Mouse (Mus musculus) gastrocnemius, adult 2 months (tissue): ENCODE measurements around the gene Tcte2. TPM values are rescaled to one million over a fixed set of nuclear protein-coding genes. Genes with fewer than 3 reads are reported as not detected.

ENCODE experiments used
- DNase-seq: peaks from one replicate; pipeline ENCODE4 v3.0.0; 2022
- H3K27ac ChIP-seq: fragments of 200-600 bp; 2 replicates; pipeline ENCODE4 v1.8.1; 2022; ENCODE audit warnings: mild to moderate bottlenecking
- H3K4me3 ChIP-seq: fragments of 200-600 bp; 2 replicates; pipeline ENCODE4 v1.8.1; 2022; ENCODE audit warnings: mild to moderate bottlenecking, moderate library complexity
- CTCF ChIP-seq: fragments of 200-600 bp; IDR thresholded peaks from 2 replicates; pipeline ENCODE4 v1.8.1; 2022; ENCODE audit warnings: antibody characterized with exemption, mild to moderate bottlenecking, moderate library complexity
- intact Hi-C: fragments of 180-260 bp; cut with DNase I; formaldehyde crosslinking; loops from one replicate; pipeline ENCODE4 v1.15.1; 2025
- total RNA-seq, 2 experiments: library from RNA; stranded (reverse); gene quantifications; 2 replicates each; pipeline ENCODE4 v1.2.3; 2021

Gene Tcte2
- total RNA-seq, 2 experiments from 2014 or later = 1.7 TPM

- Histone ChIP-seq H3K4me3 (no peak overlapping the region), H3K27ac (no peak overlapping the region)
- no peak for DNase-seq
- intact Hi-C loops = no loop called here
- TF ChIP-seq CTCF = no peak
Measured at GRCm38 (mm10) chr17:13730980-13731726, 30.5 kb downstream of the Tcte2 start.

- no peak overlapping the region for H3K4me3 ChIP-seq
- intact Hi-C loops = no loop called here
- DNase-seq = no peak
- no peak overlapping the region for H3K27ac ChIP-seq
- TF ChIP-seq CTCF = no peak
Measured at GRCm38 (mm10) chr17:13726832-13727355, 34.7 kb downstream of the Tcte2 start.

GRCm38 (mm10) chr17:13725004-13725550 lies 36.5 kb downstream of the Tcte2 start:
- no peak overlapping the region for H3K27ac ChIP-seq
- intact Hi-C loops = no loop called here
- no peak for DNase-seq
- no peak for TF ChIP-seq CTCF
- H3K4me3 ChIP-seq = no peak overlapping the region

GRCm38 (mm10) chr17:13722434-13722833 lies 39.2 kb downstream of the Tcte2 start:
- no peak for DNase-seq
- intact Hi-C loops = no loop called here
- Histone ChIP-seq H3K4me3 (no peak overlapping the region), H3K27ac (no peak overlapping the region)
- TF ChIP-seq CTCF = no peak

- Histone ChIP-seq H3K27ac (no peak overlapping the region), H3K4me3 (no peak overlapping the region)
- TF ChIP-seq CTCF = no peak
- intact Hi-C loops = no loop called here
- DNase-seq = no peak
Measured at GRCm38 (mm10) chr17:13721372-13721771, 40.3 kb downstream of the Tcte2 start.

GRCm38 (mm10) chr17:13720187-13720586 lies 41.4 kb downstream of the Tcte2 start:
- intact Hi-C loops = no loop called here
- DNase-seq = no peak
- TF ChIP-seq CTCF = no peak
- Histone ChIP-seq H3K4me3 (no peak overlapping the region), H3K27ac (no peak overlapping the region)

- no peak overlapping the region for H3K27ac ChIP-seq
- no peak for TF ChIP-seq CTCF
- intact Hi-C loops = no loop called here
Measured at GRCm38 (mm10) chr17:13717428-13717827, 44.2 kb downstream of the Tcte2 start.

GRCm38 (mm10) chr17:13716336-13716735 lies 45.3 kb downstream of the Tcte2 start:
- DNase-seq = no peak
- Histone ChIP-seq H3K4me3 (no peak overlapping the region), H3K27ac (no peak overlapping the region)
- intact Hi-C loops = no loop called here
- no peak for TF ChIP-seq CTCF

More at GRCm38 (mm10) chr17:13717428-13717827, 44.2 kb downstream of the Tcte2 start:
- no peak overlapping the region for H3K4me3 ChIP-seq
- no peak for DNase-seq

- H3K27ac ChIP-seq = no peak overlapping the region
- no peak overlapping the region for H3K4me3 ChIP-seq
- no peak for DNase-seq
- no peak for TF ChIP-seq CTCF
- intact Hi-C loops = no loop called here
Measured at GRCm38 (mm10) chr17:13715511-13715910, 46.1 kb downstream of the Tcte2 start.

GRCm38 (mm10) chr17:13714654-13715053 lies 47.0 kb downstream of the Tcte2 start:
- intact Hi-C loops = no loop called here
- TF ChIP-seq CTCF = no peak
- Histone ChIP-seq H3K27ac (no peak overlapping the region), H3K4me3 (no peak overlapping the region)
- peak; percentile 32 for DNase-seq

GRCm38 (mm10) chr17:13714128-13714527 lies 47.5 kb downstream of the Tcte2 start:
- no peak for DNase-seq
- Histone ChIP-seq H3K27ac (no peak overlapping the region), H3K4me3 (no peak overlapping the region)
- TF ChIP-seq CTCF = no peak
- intact Hi-C loops = no loop called here

- TF ChIP-seq CTCF = no peak
- H3K27ac ChIP-seq = no peak overlapping the region
- intact Hi-C loops = no loop called here
- no peak overlapping the region for H3K4me3 ChIP-seq
- DNase-seq = no peak
Measured at GRCm38 (mm10) chr17:13712518-13712917, 49.1 kb downstream of the Tcte2 start.

GRCm38 (mm10) chr17:13712116-13712515 lies 49.5 kb downstream of the Tcte2 start:
- no peak for DNase-seq
- no peak overlapping the region for H3K27ac ChIP-seq
- intact Hi-C loops = no loop called here
- no peak overlapping the region for H3K4me3 ChIP-seq
- TF ChIP-seq CTCF = no peak

- intact Hi-C loops = no loop called here
- Histone ChIP-seq H3K27ac (no peak overlapping the region), H3K4me3 (no peak overlapping the region)
- no peak for TF ChIP-seq CTCF
- DNase-seq = peak; percentile 68
Measured at GRCm38 (mm10) chr17:13711173-13711572, 50.5 kb downstream of the Tcte2 start.
